Mouse (Mus musculus): ENCODE measurements around the gene Arid1b. TPM values are rescaled to one million over a fixed set of nuclear protein-coding genes. Genes with fewer than 3 reads are reported as not detected.

Gene Arid1b
- polyA plus RNA-seq, 1 experiment from 2014 or later, result 20.5 TPM

GRCm38 (mm10) chr17:5150660-5151063 is 156.5 kb downstream of the Arid1b start:
- DNase-seq (ENCODE audit: low spot score) (no peak), ATAC-seq (ENCODE audit: low FRiP score) (no peak)
- H3K4me3 ChIP-seq (replicated peaks; ENCODE audit: low read length), result no peak overlapping the region
- no peak overlapping the region for H3K27ac ChIP-seq
- 66% methylated on average over 7 of the region's 7 CpGs for WGBS
- no peaks in the 10 kb centered on the region for H3K36me3 ChIP-seq (replicated peaks; ENCODE audit: control insufficient read depth, insufficient read depth)
- H3K4me1 ChIP-seq (replicated peaks; ENCODE audit: control insufficient read depth, insufficient read depth, low read length), result peaks cover 15% of the 10 kb centered on the region
- H3K4me2 ChIP-seq (replicated peaks), result no peak overlapping the region
- no peaks in the 10 kb centered on the region for H3K9me3 ChIP-seq (ENCODE audit: control insufficient read depth, low read length)
- no peaks in the 10 kb centered on the region for H3K27me3 ChIP-seq (ENCODE audit: control insufficient read depth, insufficient read depth, low read length)
- H3K9ac ChIP-seq, result no peak overlapping the region

GRCm38 (mm10) chr17:5151852-5152251 is 157.7 kb downstream of the Arid1b start:
- 49% methylated on average over 11 of the region's 11 CpGs for WGBS
- no peak for ATAC-seq (ENCODE audit: low FRiP score)

GRCm38 (mm10) chr17:5153461-5153860 is 159.3 kb downstream of the Arid1b start:
- Histone ChIP-seq H3K36me3 (replicated peaks; ENCODE audit: control insufficient read depth, insufficient read depth) (no peaks in the 10 kb centered on the region), H3K4me3 (replicated peaks; ENCODE audit: low read length) (no peak overlapping the region), H3K4me2 (replicated peaks) (no peak overlapping the region), H3K9ac (no peak overlapping the region), H3K9me3 (ENCODE audit: control insufficient read depth, low read length) (no peaks in the 10 kb centered on the region), H3K27me3 (ENCODE audit: control insufficient read depth, insufficient read depth, low read length) (no peaks in the 10 kb centered on the region), H3K27ac (no peak overlapping the region), H3K4me1 (replicated peaks; ENCODE audit: control insufficient read depth, insufficient read depth, low read length) (peaks cover 28% of the 10 kb centered on the region)
- ATAC-seq (ENCODE audit: low FRiP score) (no peak), DNase-seq (ENCODE audit: low spot score) (no peak)
- WGBS, result 51% methylated on average over 2 of the region's 2 CpGs

More at GRCm38 (mm10) chr17:5151852-5152251, 157.7 kb downstream of the Arid1b start:
- Histone ChIP-seq H3K27ac (0 out of 2 replicates have a peak overlapping the region, but pooled peaks have one; percentile 26), H3K4me2 (replicated peaks) (no peak overlapping the region), H3K9me3 (ENCODE audit: control insufficient read depth, low read length) (no peaks in the 10 kb centered on the region), H3K36me3 (replicated peaks; ENCODE audit: control insufficient read depth, insufficient read depth) (no peaks in the 10 kb centered on the region), H3K27me3 (ENCODE audit: control insufficient read depth, insufficient read depth, low read length) (no peaks in the 10 kb centered on the region), H3K9ac (no peak overlapping the region), H3K4me3 (replicated peaks; ENCODE audit: low read length) (no peak overlapping the region), H3K4me1 (replicated peaks; ENCODE audit: control insufficient read depth, insufficient read depth, low read length) (peaks cover 19% of the 10 kb centered on the region)
- DNase-seq (ENCODE audit: low spot score), result no peak

- Histone ChIP-seq H3K9ac (no peak overlapping the region), H3K27ac (0 out of 2 replicates have a peak overlapping the region, but pooled peaks have one; percentile 0), H3K4me3 (replicated peaks; ENCODE audit: low read length) (no peak overlapping the region), H3K36me3 (replicated peaks; ENCODE audit: control insufficient read depth, insufficient read depth) (no peaks in the 10 kb centered on the region), H3K4me2 (replicated peaks) (no peak overlapping the region), H3K27me3 (ENCODE audit: control insufficient read depth, insufficient read depth, low read length) (no peaks in the 10 kb centered on the region), H3K4me1 (replicated peaks; ENCODE audit: control insufficient read depth, insufficient read depth, low read length) (peaks cover 28% of the 10 kb centered on the region), H3K9me3 (ENCODE audit: control insufficient read depth, low read length) (no peaks in the 10 kb centered on the region)
- 83% methylated on average over 6 of the region's 6 CpGs for WGBS
- no peak for ATAC-seq (ENCODE audit: low FRiP score)
- no peak for DNase-seq (ENCODE audit: low spot score)
Measured at GRCm38 (mm10) chr17:5154322-5154721, 160.2 kb downstream of the Arid1b start.

GRCm38 (mm10) chr17:5157609-5158008 is 163.5 kb downstream of the Arid1b start:
- Histone ChIP-seq H3K36me3 (replicated peaks; ENCODE audit: control insufficient read depth, insufficient read depth) (no peaks in the 10 kb centered on the region), H3K9ac (no peak overlapping the region), H3K9me3 (ENCODE audit: control insufficient read depth, low read length) (no peaks in the 10 kb centered on the region), H3K27me3 (ENCODE audit: control insufficient read depth, insufficient read depth, low read length) (no peaks in the 10 kb centered on the region), H3K27ac (no peak overlapping the region), H3K4me3 (replicated peaks; ENCODE audit: low read length) (no peak overlapping the region), H3K4me2 (replicated peaks) (no peak overlapping the region), H3K4me1 (replicated peaks; ENCODE audit: control insufficient read depth, insufficient read depth, low read length) (peaks cover 27% of the 10 kb centered on the region)
- no peak for DNase-seq (ENCODE audit: low spot score)
- ATAC-seq (ENCODE audit: low FRiP score), result no peak
- 78% methylated on average over 7 of the region's 7 CpGs for WGBS

- 48% methylated on average over 2 of the region's 2 CpGs for WGBS
- no peak overlapping the region for H3K4me3 ChIP-seq (replicated peaks; ENCODE audit: low read length)
- DNase-seq (ENCODE audit: low spot score), result no peak
- ATAC-seq (ENCODE audit: low FRiP score), result no peak
- no peak overlapping the region for H3K4me2 ChIP-seq (replicated peaks)
- H3K4me1 ChIP-seq (replicated peaks; ENCODE audit: control insufficient read depth, insufficient read depth, low read length), result peaks cover 28% of the 10 kb centered on the region
- no peaks in the 10 kb centered on the region for H3K27me3 ChIP-seq (ENCODE audit: control insufficient read depth, insufficient read depth, low read length)
- H3K9ac ChIP-seq, result no peak overlapping the region
- no peaks in the 10 kb centered on the region for H3K9me3 ChIP-seq (ENCODE audit: control insufficient read depth, low read length)
- H3K27ac ChIP-seq, result no peak overlapping the region
- no peaks in the 10 kb centered on the region for H3K36me3 ChIP-seq (replicated peaks; ENCODE audit: control insufficient read depth, insufficient read depth)
Measured at GRCm38 (mm10) chr17:5162525-5162924, 168.4 kb downstream of the Arid1b start.

GRCm38 (mm10) chr17:5163251-5163826 is 169.2 kb downstream of the Arid1b start:
- WGBS, result 89% methylated on average over 7 of the region's 7 CpGs

GRCm38 (mm10) chr17:5164794-5165193 is 170.7 kb downstream of the Arid1b start:
- no peaks in the 10 kb centered on the region for H3K27me3 ChIP-seq (ENCODE audit: control insufficient read depth, insufficient read depth, low read length)
- H3K4me1 ChIP-seq (replicated peaks; ENCODE audit: control insufficient read depth, insufficient read depth, low read length), result peaks cover 34% of the 10 kb centered on the region
- no peaks in the 10 kb centered on the region for H3K9me3 ChIP-seq (ENCODE audit: control insufficient read depth, low read length)
- H3K4me3 ChIP-seq (replicated peaks; ENCODE audit: low read length), result no peak overlapping the region
- H3K27ac ChIP-seq, result no peak overlapping the region
- ATAC-seq (ENCODE audit: low FRiP score) (no peak), DNase-seq (ENCODE audit: low spot score) (no peak)
- H3K4me2 ChIP-seq (replicated peaks), result no peak overlapping the region
- WGBS, result 90% methylated on average over 4 of the region's 4 CpGs
- no peak overlapping the region for H3K9ac ChIP-seq
- H3K36me3 ChIP-seq (replicated peaks; ENCODE audit: control insufficient read depth, insufficient read depth), result no peaks in the 10 kb centered on the region

More at GRCm38 (mm10) chr17:5163251-5163826, 169.2 kb downstream of the Arid1b start:
- no peak overlapping the region for H3K4me3 ChIP-seq (replicated peaks; ENCODE audit: low read length)
- H3K27ac ChIP-seq, result no peak overlapping the region
- no peak overlapping the region for H3K9ac ChIP-seq
- DNase-seq (ENCODE audit: low spot score) (no peak), ATAC-seq (ENCODE audit: low FRiP score) (no peak)
- H3K9me3 ChIP-seq (ENCODE audit: control insufficient read depth, low read length), result no peaks in the 10 kb centered on the region
- H3K4me2 ChIP-seq (replicated peaks), result no peak overlapping the region
- peaks cover 25% of the 10 kb centered on the region for H3K4me1 ChIP-seq (replicated peaks; ENCODE audit: control insufficient read depth, insufficient read depth, low read length)
- no peaks in the 10 kb centered on the region for H3K27me3 ChIP-seq (ENCODE audit: control insufficient read depth, insufficient read depth, low read length)
- H3K36me3 ChIP-seq (replicated peaks; ENCODE audit: control insufficient read depth, insufficient read depth), result no peaks in the 10 kb centered on the region

GRCm38 (mm10) chr17:5165201-5165825 is 171.2 kb downstream of the Arid1b start:
- no peak for DNase-seq (ENCODE audit: low spot score)
- no peaks in the 10 kb centered on the region for H3K9me3 ChIP-seq (ENCODE audit: control insufficient read depth, low read length)
- no peaks in the 10 kb centered on the region for H3K36me3 ChIP-seq (replicated peaks; ENCODE audit: control insufficient read depth, insufficient read depth)
- H3K27me3 ChIP-seq (ENCODE audit: control insufficient read depth, insufficient read depth, low read length), result no peaks in the 10 kb centered on the region
- no peak for ATAC-seq (ENCODE audit: low FRiP score)
- H3K27ac ChIP-seq, result no peak overlapping the region
- H3K4me3 ChIP-seq (replicated peaks; ENCODE audit: low read length), result no peak overlapping the region
- no peak overlapping the region for H3K4me2 ChIP-seq (replicated peaks)
- 55% methylated on average over 15 of the region's 15 CpGs for WGBS
- H3K9ac ChIP-seq, result no peak overlapping the region
- peaks cover 38% of the 10 kb centered on the region for H3K4me1 ChIP-seq (replicated peaks; ENCODE audit: control insufficient read depth, insufficient read depth, low read length)

All from hindbrain, embryonic 14.5 days (tissue).